Mouse (Mus musculus) hindbrain, embryonic 16.5 days (tissue): ENCODE measurements at regions not wholly inside any gene's neighbourhood (a gene's known extent, or its start where the extent isn't known, plus 50 kb on each side); places are given as distances from the start of the nearest gene placed in this dataset.

ENCODE experiments used
- ATAC-seq: fragments of 200-750 bp; cut with Nextera tagmentation; 2 replicates; pipeline ENCODE4 v1.8.0; 2017; ENCODE audit warnings: moderate TSS enrichment, moderate library complexity
- H3K27ac ChIP-seq: fragments of 300-500 bp; sonication (generic); 2 replicates; pipeline ENCODE4 v1.5.1; 2014; ENCODE audit warnings: low read depth, mild to moderate bottlenecking, control low read depth, low read length, moderate library complexity
- H3K27me3 ChIP-seq: fragments of 300-500 bp; sonication (generic); replicated peaks from 2 replicates; pipeline ENCODE4 v1.6.1; 2014; ENCODE audit warnings: low read length; ENCODE audit not compliant: control insufficient read depth, insufficient read depth
- H3K36me3 ChIP-seq: fragments of 300-500 bp; sonication (generic); 2 replicates; pipeline ENCODE4 v1.6.1; 2014; ENCODE audit warnings: mild to moderate bottlenecking, low read length, moderate library complexity, mixed read lengths; ENCODE audit not compliant: control insufficient read depth, insufficient read depth
- H3K4me1 ChIP-seq: fragments of 300-500 bp; sonication (generic); 2 replicates; pipeline ENCODE4 v1.6.1; 2014; ENCODE audit warnings: low read depth, low read length; ENCODE audit not compliant: control insufficient read depth, insufficient read depth
- H3K4me2 ChIP-seq: fragments of 300-500 bp; sonication (generic); 2 replicates; pipeline ENCODE4 v1.6.1; 2014; ENCODE audit warnings: mild to moderate bottlenecking, low read length, control low read depth, moderate library complexity
- H3K4me3 ChIP-seq: fragments of 300-500 bp; sonication (generic); 2 replicates; pipeline ENCODE4 v1.5.1; 2014; ENCODE audit warnings: mild to moderate bottlenecking, low read length, control low read depth, moderate library complexity
- H3K9ac ChIP-seq: fragments of 300-500 bp; sonication (generic); 2 replicates; pipeline ENCODE4 v1.6.1; 2014; ENCODE audit warnings: low read depth, mild to moderate bottlenecking, control low read depth, low read length, moderate library complexity
- H3K9me3 ChIP-seq: fragments of 300-500 bp; sonication (generic); 2 replicates; pipeline ENCODE4 v1.6.1; 2014; ENCODE audit warnings: mild to moderate bottlenecking, low read length, moderate library complexity; ENCODE audit not compliant: control insufficient read depth
- WGBS: fragments of 180-500 bp; shearing (Covaris S2); extraction: QIAGEN DNeasy Blood & Tissue Kit; methylation state at CpG from one replicate; pipeline ENCODE4 v1.1.7; 2014; 5-methylcytosine and 5-hydroxymethylcytosine counted together

DNA sequence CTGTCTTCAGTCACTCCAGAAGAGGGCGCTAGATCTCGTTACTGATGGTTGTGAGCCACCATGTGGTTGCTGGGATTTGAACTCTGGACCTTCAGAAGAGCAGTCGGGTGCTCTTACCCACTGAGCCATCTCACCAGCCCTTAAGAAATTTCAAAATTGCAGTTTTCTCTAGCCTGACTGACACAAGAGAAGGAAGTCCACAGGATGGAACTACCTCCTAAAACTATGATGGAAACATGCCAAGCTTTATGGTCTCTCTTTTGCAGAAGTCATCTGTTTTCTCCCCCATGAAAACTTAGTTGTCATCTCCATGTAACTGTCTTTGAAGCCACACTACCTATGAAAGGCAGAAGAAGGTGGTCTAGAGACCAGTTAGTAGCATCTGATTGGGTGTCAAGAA lies 698.2 kb upstream of the Pkdcc start:
- 66% methylated on average over 3 of the region's 3 CpGs for WGBS
- no peaks in the 10 kb centered on the region for H3K36me3 ChIP-seq
- H3K4me3 ChIP-seq = no peak overlapping the region
- H3K4me2 ChIP-seq = no peak overlapping the region
- H3K4me1 ChIP-seq = no peaks in the 10 kb centered on the region
- H3K9ac ChIP-seq = no peak overlapping the region
- ATAC-seq = no peak
- no peaks in the 10 kb centered on the region for H3K9me3 ChIP-seq
- H3K27me3 ChIP-seq = no peaks in the 10 kb centered on the region
- no peak overlapping the region for H3K27ac ChIP-seq

DNA sequence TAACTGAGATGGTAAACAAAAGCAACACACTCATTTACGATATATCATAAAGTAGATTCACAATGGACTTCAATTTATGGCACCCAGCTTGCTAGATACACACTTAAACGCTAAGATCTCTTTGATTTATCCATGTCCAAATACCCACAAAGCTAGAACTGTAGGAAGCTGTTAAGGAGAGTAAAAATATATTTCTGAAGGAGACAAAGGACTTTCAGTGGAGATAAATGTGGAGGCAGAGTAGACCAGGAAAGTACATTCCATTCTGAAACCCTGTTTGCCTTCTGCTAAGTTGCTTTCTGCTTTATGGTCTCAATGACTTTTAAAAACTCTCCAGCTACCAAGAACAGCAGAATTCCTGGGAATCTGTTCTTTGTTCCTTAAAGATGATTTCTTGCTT lies 701.3 kb upstream of the Pkdcc start:
- no peaks in the 10 kb centered on the region for H3K27me3 ChIP-seq
- H3K9me3 ChIP-seq = no peaks in the 10 kb centered on the region
- no peak overlapping the region for H3K27ac ChIP-seq
- H3K36me3 ChIP-seq = no peaks in the 10 kb centered on the region
- ATAC-seq = no peak
- H3K4me2 ChIP-seq = no peak overlapping the region
- no peak overlapping the region for H3K9ac ChIP-seq
- H3K4me3 ChIP-seq = no peak overlapping the region
- H3K4me1 ChIP-seq = no peaks in the 10 kb centered on the region
- 77% methylated on average over 2 of the region's 2 CpGs for WGBS

DNA sequence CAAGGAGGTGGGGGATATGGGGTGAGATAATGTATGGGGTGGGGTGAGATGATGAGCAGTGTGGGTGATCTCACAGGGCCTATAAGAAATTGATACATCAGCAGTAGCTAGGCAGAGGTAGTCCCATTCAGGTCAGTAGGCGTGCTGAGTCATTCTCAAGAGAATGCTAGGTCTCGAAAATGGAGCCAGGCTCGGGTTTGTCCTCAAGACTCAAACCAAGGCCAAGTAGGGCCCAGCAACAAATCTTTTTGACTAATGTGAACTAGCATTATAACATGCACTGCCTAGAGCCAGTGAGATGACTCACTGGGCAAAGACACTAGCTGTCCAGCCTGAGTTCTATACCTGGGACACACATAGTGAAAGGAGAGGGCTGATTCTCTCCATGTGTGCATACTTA lies 710.8 kb upstream of the Pkdcc start:
- Histone ChIP-seq H3K4me2 (no peak overlapping the region), H3K9me3 (no peaks in the 10 kb centered on the region), H3K9ac (no peak overlapping the region), H3K4me3 (no peak overlapping the region), H3K27me3 (no peaks in the 10 kb centered on the region), H3K36me3 (no peaks in the 10 kb centered on the region), H3K27ac (no peak overlapping the region), H3K4me1 (no peaks in the 10 kb centered on the region)
- WGBS = 86% methylated on average over 3 of the region's 3 CpGs
- no peak for ATAC-seq

DNA sequence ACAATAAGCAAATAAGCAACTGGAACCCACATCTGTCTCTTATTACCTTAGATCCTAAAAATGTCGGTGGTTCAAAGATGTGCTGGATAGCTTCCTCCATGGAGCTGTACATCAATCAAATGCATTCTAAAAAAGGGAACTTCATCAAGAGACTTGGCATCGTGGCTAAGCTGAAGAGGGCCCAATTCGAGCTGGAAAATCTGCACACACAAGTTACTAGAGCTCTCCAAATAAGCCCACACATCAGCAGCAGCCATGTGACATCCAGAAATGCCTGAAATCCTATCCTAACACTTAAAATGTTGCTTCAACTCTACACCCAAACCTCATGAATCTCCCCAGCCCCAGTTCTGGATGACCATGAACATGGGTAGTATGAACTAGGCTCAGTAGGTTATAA lies 729.5 kb upstream of the Pkdcc start:
- Histone ChIP-seq H3K27me3 (no peaks in the 10 kb centered on the region), H3K4me1 (no peaks in the 10 kb centered on the region), H3K4me3 (no peak overlapping the region), H3K36me3 (no peaks in the 10 kb centered on the region), H3K9me3 (no peaks in the 10 kb centered on the region), H3K9ac (no peak overlapping the region), H3K27ac (no peak overlapping the region), H3K4me2 (no peak overlapping the region)
- WGBS = 77% methylated on average over 3 of the region's 3 CpGs
- ATAC-seq = no peak

DNA sequence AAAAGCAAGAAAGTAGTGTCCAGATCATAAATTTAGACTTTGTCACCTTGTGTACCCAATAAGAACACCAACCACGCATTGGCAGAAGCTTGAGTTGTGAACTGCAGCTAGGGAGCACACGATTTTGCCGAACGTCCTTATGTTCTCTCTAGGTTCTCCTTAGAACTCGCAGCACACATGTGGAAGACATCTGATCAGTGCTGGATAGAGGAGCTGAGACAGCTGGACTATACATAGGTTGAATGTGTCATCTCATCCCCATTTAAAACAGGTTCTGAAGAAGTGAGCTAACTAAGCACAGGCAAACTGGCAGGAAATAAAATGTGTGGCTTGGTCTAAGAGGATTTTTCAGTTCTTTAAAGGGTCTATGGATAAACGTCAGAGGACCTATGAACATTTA lies 730.5 kb upstream of the Pkdcc start:
- Histone ChIP-seq H3K27me3 (no peaks in the 10 kb centered on the region), H3K9me3 (no peaks in the 10 kb centered on the region), H3K27ac (no peak overlapping the region), H3K36me3 (no peaks in the 10 kb centered on the region), H3K4me1 (no peaks in the 10 kb centered on the region), H3K4me3 (no peak overlapping the region), H3K9ac (no peak overlapping the region), H3K4me2 (no peak overlapping the region)
- ATAC-seq = no peak
- 94% methylated on average over 6 of the region's 6 CpGs for WGBS

DNA sequence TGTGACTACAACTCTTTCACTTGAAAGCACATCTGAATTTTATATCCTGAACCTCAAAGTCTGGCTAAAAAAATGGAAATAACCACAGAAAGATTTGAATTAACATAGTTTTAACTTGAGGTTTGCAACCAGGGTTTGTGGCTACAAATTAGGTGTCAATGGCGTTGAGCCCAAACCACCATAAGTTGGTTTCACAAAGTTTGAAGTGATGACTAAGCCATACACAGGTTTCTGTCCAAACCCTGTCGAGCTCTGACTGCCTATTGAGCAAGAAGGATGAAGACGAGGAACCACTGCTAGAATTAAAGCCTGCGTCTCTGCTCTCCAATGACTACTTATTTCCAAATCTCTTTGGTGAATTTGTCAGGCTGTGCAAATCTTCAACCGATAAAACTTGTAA lies 719.8 kb upstream of the Slc8a1 start:
- H3K4me1 ChIP-seq = no peaks in the 10 kb centered on the region
- H3K9me3 ChIP-seq = no peaks in the 10 kb centered on the region
- no peak for ATAC-seq
- H3K4me2 ChIP-seq = no peak overlapping the region
- 90% methylated on average over 5 of the region's 5 CpGs for WGBS
- no peaks in the 10 kb centered on the region for H3K36me3 ChIP-seq
- H3K27me3 ChIP-seq = no peaks in the 10 kb centered on the region
- H3K27ac ChIP-seq = no peak overlapping the region
- H3K9ac ChIP-seq = no peak overlapping the region
- H3K4me3 ChIP-seq = no peak overlapping the region

DNA sequence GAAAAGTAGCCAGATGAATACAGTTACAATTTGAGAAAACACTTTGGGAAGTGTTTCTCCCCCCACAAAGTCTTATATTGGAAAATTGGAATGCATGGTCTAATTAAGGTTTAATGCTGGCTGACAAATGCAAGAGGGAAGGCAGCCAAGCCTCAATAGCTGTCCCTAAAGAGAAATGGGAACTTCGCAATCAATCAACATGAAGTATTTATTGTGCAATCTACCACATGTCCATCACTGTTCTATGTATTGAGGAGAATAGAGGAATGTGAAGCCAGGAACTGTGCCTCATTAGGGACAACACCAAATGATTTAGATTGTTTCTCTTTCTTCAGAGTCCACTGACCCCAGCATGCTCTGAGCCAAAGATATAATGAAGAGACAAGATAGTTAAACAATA lies 715.7 kb upstream of the Slc8a1 start:
- 44% methylated on average over 1 of the region's 1 CpGs for WGBS
- Histone ChIP-seq H3K9me3 (no peaks in the 10 kb centered on the region), H3K4me3 (no peak overlapping the region), H3K4me2 (no peak overlapping the region), H3K36me3 (no peaks in the 10 kb centered on the region), H3K4me1 (no peaks in the 10 kb centered on the region), H3K27me3 (no peaks in the 10 kb centered on the region), H3K27ac (no peak overlapping the region), H3K9ac (no peak overlapping the region)
- ATAC-seq = no peak

DNA sequence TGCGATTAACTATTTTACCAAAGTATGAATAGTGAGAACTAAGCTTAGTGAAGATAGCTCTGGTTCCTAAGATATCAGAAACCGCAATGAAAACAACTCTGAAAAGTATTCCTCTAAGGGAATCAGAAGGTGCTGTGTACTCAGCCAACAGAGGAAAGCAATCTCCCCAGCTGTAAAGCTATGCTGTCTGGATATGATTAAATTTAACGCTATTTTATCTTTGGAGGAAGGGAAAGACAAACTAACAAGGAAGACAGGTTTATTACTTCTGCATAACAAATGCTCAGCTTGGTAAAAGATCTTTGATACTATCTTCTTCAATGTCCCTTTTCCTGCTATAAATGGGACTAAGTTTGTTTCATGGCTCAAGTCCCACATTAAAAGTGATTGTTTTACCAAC lies 700.9 kb upstream of the Slc8a1 start:
- Histone ChIP-seq H3K4me1 (no peaks in the 10 kb centered on the region), H3K36me3 (no peaks in the 10 kb centered on the region), H3K9me3 (no peaks in the 10 kb centered on the region), H3K27me3 (no peaks in the 10 kb centered on the region), H3K27ac (no peak overlapping the region), H3K4me2 (no peak overlapping the region), H3K4me3 (no peak overlapping the region), H3K9ac (no peak overlapping the region)
- ATAC-seq = no peak
- 94% methylated on average over 3 of the region's 3 CpGs for WGBS

DNA sequence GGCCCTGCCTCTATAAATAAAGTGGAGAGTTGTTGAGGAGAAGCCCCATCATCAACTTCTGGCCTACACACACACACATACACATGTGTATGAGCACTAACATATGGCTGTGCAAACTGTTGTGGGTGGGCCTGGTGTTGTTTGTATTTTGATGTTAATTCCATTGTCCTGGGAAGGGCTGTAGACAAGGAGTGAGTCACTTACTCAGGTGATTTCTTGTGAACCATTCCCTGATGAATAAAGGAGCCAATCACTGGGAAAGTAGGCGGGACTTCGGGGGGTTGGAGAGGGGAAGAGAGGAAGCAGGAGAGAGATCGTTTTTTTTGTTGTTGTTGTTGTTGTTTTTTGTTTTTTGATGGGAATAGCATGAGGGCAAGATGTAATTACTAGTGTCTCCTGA lies 699.0 kb upstream of the Slc8a1 start:
- no peak for ATAC-seq
- H3K4me3 ChIP-seq = no peak overlapping the region
- H3K9me3 ChIP-seq = no peaks in the 10 kb centered on the region
- H3K9ac ChIP-seq = no peak overlapping the region
- WGBS = 84% methylated on average over 3 of the region's 3 CpGs
- no peak overlapping the region for H3K4me2 ChIP-seq
- H3K27ac ChIP-seq = no peak overlapping the region
- H3K4me1 ChIP-seq = no peaks in the 10 kb centered on the region
- H3K36me3 ChIP-seq = no peaks in the 10 kb centered on the region
- H3K27me3 ChIP-seq = no peaks in the 10 kb centered on the region

DNA sequence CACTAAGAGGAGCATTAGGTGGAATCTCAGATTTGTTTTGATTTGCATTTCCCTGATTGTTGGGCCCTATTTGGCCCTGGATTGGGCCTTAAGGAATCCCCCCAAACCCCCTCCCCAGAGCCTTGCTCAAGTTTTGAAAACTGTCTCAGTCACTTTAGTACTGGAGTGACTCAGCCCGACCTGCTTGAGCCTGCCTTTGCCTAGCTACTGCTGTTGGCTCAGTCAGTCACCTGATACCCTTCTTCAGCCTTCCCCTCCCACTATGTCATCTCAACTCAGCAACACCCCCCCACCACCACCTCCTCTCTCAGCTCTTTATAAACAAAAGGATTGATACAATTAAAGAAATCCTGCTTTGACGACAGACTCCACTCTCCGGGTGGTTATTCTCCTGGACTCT lies 694.5 kb upstream of the Slc8a1 start:
- no peak overlapping the region for H3K4me3 ChIP-seq

More for the DNA sequence above, 694.5 kb upstream of the Slc8a1 start:
- H3K36me3 ChIP-seq = no peaks in the 10 kb centered on the region
- no peak overlapping the region for H3K4me2 ChIP-seq
- H3K9ac ChIP-seq = no peak overlapping the region
- no peaks in the 10 kb centered on the region for H3K4me1 ChIP-seq
- H3K27me3 ChIP-seq = no peaks in the 10 kb centered on the region
- ATAC-seq = no peak
- no peak overlapping the region for H3K27ac ChIP-seq
- WGBS = 24% methylated on average over 3 of the region's 3 CpGs
- no peaks in the 10 kb centered on the region for H3K9me3 ChIP-seq
